Mouse (Mus musculus): ENCODE results near the gene Med25. TPM values are rescaled to one million over a fixed set of nuclear protein-coding genes. Genes with fewer than 3 reads are reported as not detected.
"Not testable (repeated sequence)": the region's sequence is repeated elsewhere in the genome, so short reads cannot be mapped to it uniquely, and the experiment has no call there.

Gene Med25
- total RNA-seq, 2 experiments from 2014 or later, result 97.2 to 113 TPM

DNA sequence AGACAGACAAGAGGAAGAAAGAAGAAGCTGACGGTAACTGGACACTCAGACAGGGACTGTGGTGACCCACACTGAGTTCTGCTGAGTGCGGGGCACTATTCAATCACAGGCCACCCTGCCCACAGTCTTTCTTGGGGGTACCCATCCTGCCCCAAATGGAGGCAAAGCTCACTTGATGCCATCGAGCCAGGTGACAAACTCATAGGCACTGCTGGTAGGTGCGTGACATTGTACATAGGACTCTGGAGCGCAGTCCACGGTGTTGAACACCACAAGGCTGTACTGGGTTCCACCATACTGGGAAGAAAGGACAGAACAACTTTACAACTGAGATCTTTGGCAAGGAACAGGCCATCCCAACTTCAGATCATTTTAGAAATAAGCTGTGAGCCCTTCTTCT, 901 bp downstream of the Med25 start:
- DNase-seq, result no peak

DNA sequence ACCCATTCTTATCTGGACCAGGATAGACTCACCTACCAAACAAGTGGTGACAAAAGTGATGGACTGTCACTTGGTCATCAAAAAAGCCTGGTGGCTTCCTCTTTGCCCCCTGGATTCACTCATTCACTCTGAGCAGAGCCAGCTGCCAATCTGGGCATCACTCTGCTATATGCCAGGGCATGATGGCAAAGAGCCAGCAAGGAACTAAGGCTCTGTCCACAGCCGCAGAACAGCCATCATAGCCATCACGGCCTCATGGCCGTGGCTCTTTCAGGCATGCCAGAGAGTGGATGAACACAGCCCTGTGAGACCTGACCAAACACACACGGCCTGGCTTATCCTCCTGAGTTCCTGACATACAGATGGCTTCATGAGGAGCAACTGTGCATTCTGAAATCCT, 1.8 kb downstream of the Med25 start:
- DNase-seq, result no peak

DNA sequence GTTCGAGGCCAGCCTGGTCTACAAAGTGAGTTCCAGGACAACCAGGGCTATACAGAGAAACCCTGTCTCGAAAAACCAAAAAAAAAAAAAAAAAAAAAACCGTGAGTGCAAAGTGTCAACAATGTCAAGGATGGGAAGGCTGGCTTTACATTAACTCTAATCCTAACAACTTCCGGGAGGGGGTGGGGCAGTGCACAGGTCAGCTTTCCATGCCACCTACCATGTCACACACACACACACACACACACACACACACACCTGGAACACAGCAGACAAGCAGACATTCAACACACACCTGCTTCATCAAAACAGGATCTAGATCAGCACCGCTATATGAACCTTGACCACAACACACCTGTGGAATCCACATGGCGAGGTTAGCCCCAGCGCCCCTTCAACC, 2.3 kb downstream of the Med25 start:
- no peak for DNase-seq

DNA sequence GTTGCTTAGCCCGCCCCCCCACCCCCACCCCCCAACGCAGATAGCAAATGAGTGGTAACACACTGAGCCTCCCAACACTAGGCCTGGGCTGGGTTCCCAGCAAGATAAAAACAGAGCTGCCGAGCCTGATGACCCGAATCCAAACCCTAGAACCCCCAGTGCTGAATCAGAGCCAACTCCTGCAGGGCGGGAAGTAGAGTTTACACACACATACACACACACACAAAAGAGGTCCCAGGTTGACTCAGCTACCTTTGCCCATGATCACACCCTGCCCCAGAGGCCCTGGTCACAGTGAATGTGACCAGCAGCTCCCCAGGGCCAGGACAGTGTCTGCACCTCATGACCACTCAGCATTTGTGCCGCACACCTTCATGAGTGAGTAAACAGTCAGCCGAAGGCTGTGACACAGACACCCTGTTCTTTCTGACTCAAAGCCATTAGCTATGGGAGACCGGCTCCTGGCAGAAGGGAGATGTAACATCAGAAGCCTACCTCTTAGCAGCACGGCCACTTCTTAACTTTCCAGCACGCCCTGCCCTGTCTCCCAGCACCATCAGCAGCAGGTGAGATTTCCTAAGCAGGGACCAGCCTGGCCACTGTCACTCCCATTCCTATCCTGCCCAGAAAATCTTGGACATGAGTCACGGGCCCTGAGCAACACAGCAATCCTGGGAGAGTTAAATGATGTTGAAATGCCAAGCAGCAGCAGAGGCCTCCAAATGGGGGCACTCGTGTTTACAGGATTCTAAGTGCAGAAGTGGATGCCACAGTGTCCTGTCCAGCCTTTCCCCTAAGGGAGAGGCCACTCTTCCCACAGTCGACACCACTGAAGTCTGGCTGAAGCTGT, 4.0 kb downstream of the Med25 start:
- no peak for DNase-seq

DNA sequence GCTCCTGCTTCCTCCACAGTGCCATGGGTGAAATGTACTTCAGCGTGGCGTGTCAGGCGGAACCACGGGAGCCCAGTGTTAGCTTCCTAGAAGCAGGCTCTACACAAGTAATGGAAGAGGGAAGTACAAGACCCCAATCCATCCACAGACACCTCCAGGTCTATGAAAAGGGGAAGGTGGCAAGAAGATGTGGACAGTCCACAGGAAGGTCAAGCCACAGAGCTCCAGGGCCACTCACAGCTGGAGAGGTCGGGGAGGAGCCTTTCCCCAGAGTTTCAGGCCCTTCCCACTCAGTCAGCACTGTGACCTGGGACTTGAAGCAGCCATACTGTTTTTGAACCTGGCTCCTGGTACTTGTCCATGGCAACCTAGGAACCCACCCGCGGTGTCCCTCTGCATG, 5.5 kb downstream of the Med25 start:
- no peak for DNase-seq

DNA sequence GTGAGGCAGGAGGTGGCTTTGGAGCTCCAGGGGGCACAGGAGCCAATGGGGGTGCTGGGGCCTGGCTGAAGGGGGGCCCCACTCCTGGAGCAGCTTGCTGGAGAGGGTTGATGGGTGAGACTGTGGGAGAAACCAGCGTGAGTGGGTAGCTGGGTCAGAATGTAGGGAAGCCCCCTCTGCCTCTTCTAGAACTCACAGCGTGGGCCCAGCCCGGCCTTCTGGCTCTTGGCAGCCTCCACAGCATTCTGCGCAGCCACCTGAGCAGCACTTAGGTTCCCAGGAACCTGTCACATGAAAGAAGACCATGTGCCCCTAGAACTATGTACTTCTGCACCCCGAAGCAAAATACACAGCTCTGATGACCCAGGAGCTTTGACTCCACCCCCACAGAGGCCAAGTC, 7.9 kb downstream of the Med25 start:
- no peak for DNase-seq

- no peak for DNase-seq
These were observed 9.5 kb downstream of the Med25 start for GRCm38 (mm10) chr7:44883036-44883435.

GRCm38 (mm10) chr7:44877833-44878232, 14.7 kb downstream of the Med25 start:
- no peak for DNase-seq

GRCm38 (mm10) chr7:44871774-44872173, 20.7 kb downstream of the Med25 start:
- not testable (repeated sequence) for DNase-seq

GRCm38 (mm10) chr7:44871181-44871580, 21.3 kb downstream of the Med25 start:
- DNase-seq, result no peak

GRCm38 (mm10) chr7:44870614-44871013, 21.9 kb downstream of the Med25 start:
- DNase-seq, result no peak

- peak; percentile 93 to 95 for DNase-seq
These were observed 22.6 kb downstream of the Med25 start, which contains the start of gene Ptov1 for GRCm38 (mm10) chr7:44869697-44870528. TSS of gene Ptov1 (minus strand) at chr7:44869788.

- DNase-seq, result no peak
These were observed 23.4 kb downstream of the Med25 start for GRCm38 (mm10) chr7:44868919-44869696.

DNA sequence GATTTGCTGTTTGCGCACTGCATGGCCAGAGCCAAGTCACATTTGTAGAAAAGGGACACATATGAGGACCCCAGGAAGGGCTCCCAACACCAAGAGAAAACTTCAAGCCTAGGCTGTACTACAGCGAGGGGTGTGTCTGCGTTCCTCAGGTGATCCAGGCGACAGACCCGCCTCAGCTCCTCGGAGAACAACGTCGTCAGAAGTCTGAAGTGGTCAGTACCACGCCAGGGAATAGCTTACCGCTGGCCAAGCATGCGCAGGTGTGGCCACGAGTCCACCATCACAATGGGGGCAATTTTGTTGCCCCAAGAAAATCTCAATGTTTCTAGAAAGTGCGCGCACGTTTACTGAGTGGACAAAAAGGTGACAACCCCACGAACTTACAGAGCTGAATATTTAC, 24.0 kb downstream of the Med25 start:
- no peak for DNase-seq

GRCm38 (mm10) chr7:44867802-44868201, 24.7 kb downstream of the Med25 start:
- no peak for DNase-seq

DNA sequence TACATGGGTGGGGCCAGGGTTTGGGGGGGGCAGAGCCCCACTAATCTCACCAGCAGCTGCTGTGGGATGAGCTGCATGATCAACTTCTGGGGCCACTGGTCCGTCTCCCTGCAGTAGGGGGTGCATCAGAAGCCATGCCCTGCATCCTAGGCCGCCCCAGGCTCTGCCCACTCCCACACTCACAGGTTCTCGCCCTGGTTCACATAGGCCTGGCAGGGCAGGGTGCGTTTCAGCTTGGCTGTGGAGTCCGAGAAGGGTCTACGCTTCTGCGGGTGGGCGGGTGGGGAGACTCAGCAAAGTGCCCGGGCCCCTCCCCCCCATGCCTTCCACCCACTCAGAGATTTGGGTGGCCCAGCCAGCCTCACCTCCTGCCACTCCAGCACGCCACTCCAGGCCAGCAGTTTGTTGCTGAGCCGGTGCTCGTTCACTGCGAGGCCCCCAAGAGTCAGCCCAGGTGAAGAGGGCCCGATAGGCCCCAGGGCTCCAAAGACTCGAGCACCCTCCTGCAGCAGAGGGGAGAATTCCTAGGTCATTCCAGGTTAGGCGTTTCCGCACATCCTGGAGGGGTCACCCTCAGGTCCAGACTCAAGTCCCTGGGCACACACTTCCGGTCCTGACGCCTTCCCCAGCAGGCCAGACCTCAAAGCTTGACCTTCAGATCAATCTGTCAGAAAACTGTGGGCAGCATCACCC, 25.4 kb downstream of the Med25 start:
- DNase-seq, result no peak

DNA sequence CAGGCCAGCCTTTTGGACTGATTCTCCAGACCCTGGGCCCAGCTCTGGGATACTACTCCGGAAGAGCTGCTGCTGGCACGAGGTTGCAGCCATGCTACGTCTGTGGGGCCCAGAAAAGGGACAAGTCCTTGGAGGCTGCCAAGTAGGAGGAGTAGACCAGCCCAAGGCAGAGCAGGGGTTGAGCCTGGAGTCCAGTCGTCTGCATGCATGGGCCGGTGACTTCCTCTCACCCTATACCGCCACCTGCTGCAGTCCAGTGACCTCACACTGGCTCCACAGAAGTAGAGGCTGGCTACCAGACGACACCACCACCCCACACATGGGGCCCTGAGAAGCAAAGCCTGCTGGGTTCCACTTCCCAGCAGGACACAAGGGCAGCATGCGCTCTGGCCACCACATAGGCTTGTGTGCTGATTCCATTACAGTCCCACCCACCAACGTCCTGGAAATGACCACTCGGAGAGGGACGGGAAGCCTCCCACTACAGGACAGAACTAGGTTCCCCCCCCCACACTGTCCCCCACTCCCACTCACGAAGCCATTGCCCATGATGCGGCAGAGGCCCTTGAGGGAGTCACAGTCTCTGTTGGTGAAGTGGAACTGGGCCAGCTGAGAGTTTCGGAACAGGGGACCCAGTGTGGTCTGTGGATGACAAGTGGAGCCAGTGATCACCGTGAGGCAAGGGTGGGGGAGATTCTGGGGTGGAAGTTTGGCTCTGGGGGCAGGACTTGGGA, 26.1 kb downstream of the Med25 start:
- no peak for DNase-seq

- peak in 1 of 2 experiments; percentile 21 for DNase-seq
These were observed 27.6 kb downstream of the Med25 start for GRCm38 (mm10) chr7:44864595-44865542.

DNA sequence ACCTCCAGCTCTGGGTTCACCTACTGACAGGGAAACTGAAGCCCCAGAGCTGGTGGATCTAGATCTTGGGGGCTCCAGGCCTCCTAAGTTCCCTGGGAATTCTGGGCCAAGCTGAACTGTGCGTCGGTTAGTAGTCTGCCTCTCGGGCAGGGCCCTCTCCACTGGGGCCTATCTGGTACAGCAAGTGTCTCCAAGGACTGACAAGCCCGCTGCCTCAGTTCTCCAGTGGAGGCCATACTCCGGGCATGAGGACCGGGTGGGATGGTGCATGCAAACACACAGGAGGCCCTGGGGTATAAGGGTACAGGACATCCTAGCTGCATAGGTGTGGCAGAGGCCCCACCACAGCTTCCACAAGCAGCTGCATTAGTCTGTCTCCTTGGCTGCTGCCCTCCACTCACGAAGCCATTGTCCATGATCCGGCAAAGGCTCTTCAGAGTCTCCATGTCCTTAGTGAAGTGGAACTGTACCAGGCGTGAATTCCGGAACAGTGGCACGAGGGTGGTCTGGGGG, 28.5 kb downstream of the Med25 start:
- no peak for DNase-seq

- peak in 1 of 2 experiments; percentile 30 for DNase-seq
These were observed 29.3 kb downstream of the Med25 start for GRCm38 (mm10) chr7:44863210-44863609.

Measured in layer of hippocampus, postnatal 36 days (tissue).